Mouse (Mus musculus) C3H10T1/2 (cell line): ENCODE results near the gene Derl3. TPM values are rescaled to one million over a fixed set of nuclear protein-coding genes. Genes with fewer than 3 reads are reported as not detected.

Source experiments
- polyA plus RNA-seq, 2 experiments: library from polyadenylated mRNA; unstranded; fragments of >200 nt; fragmentation: generic; extraction: Trizol; gene quantifications; one replicate each; pipeline ENCODE4 v1.2.1; 2012; ENCODE audit warnings: missing spikeins in 2 of 2

The Derl3 gene
- under 1 TPM in 1 of 2 experiments, not detected in 1; 0.45 TPM for polyA plus RNA-seq

DNA sequence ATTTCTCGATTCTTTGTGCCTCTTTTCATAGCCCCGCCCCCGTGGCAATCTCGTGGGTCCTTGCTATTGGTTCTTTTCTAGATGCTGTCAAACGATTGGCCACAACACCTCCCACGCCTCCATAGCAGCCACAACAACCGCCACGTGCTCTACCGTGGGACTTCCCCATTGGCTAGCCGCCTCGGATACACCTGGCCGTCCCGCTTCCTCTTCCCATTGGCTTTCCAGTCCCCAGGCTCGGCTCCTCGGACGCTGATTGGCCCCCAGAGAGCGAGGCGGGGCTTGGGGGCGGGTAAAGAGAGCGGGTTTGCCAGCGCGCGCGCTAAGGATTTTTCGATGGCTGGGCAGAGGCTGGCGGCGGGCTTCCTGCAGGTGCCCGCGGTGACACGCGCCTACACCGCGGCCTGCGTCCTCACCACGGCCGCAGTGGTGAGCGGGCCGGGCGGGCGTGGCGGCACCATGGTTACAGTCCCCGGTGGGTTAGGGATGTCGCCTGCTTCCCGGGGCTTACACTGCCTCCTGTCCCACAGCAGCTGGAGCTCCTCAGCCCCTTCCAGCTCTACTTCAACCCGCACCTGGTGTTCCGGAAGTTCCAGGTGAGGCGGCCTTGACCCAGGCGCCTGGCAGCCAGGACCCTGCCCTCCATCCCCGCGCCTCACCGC lies at the start of gene Derl3:
Gene Derl3, plus strand, starts transcription at position 325 of the 662 bp plus-strand sequence.

DNA sequence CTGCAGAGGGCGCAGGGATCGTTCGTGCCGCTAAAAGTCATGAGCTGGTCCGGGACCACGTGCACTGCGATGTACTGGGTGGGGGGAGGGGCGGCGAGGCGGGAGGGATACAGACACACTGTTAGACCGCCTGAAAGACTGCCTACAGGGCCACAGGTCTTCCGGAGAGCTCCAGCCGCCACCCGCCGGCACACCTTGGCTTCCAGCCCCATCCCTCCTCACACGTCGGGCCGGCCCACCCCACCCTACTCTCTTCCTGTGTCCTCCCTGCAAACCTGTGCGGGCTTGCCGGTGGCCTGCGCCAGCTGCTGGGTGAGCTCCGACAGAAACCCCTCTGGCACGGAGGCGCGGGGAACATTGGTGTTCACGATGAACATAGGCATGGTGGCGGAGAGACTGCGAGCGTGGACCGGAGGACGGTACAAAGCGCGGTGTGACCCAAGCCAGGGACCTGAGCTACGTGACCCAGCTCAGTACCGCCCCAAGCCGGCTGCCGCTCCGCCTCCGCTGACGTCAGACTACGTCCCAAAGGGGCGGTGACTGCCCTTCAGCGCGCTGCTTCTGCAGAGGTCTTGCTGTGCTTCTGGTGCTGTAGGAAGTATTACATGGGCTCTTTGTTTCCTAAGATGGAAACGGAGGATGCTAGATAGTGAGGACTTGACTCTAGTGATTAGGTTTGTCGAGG lies 33.3 kb upstream of the Derl3 start, which contains the start of gene Mif:
Gene Mif, minus strand, starts transcription at position 455 of the 685 bp plus-strand sequence.

DNA sequence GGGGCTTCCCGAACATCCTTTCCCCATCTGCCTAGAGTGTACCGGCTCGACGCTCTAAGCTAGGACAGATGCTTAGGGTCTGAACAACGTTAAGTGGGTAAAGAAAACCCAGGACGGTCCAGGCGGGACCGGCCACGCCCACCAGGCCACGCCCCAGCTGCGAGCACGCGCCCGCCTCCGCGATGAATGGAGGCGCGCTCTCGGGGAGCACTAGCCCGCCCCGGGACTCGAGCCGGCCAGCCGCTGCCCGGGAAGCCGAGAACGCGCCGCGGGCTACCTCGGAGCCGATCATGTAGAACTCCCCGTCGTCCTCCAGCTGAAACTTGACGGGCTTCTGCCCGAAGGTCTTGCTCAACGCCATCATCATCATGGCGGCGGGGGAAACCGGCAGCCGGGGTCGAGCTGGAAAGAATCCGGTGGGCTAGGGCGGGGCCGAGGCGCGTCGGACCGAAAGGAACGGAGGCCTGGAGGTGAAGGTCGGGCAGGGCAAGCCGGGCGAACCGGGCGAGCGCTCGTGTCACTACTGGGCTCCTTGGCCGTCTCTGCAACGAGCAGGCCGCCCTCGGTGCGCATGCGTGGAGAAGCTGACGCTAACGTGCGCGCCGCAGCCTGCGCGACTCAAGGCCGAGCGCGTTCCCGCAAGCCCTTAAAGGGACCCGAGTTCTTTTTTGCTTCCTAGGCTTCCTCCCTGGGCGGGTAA lies 28.0 kb downstream of the Derl3 start, which contains the start of gene Smarcb1:
Gene Smarcb1, minus strand, starts transcription at position 592 of the 700 bp plus-strand sequence.

DNA sequence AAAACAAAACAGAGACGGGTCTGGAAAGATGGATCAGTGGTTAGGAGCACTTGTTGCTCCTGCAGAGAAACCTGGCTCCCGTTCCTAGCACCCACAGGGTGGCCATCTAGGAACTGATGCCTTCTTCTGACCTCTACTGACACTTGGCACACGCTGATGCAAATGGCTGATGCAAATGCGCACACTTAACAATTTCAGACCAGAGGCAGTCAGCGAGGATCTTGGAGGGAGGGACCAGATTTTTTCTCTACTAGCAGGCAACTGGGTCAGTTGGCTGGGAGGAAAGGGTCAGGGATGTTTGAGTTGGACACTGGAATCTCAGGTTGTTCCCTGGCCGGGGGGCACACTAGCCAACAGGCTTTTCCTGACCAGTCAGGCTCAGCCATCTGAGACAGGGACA lies 39.7 kb downstream of the Derl3 start, which contains the start of gene Chchd10:
Gene Chchd10, plus strand, starts transcription at position 240 of the 400 bp plus-strand sequence.

DNA sequence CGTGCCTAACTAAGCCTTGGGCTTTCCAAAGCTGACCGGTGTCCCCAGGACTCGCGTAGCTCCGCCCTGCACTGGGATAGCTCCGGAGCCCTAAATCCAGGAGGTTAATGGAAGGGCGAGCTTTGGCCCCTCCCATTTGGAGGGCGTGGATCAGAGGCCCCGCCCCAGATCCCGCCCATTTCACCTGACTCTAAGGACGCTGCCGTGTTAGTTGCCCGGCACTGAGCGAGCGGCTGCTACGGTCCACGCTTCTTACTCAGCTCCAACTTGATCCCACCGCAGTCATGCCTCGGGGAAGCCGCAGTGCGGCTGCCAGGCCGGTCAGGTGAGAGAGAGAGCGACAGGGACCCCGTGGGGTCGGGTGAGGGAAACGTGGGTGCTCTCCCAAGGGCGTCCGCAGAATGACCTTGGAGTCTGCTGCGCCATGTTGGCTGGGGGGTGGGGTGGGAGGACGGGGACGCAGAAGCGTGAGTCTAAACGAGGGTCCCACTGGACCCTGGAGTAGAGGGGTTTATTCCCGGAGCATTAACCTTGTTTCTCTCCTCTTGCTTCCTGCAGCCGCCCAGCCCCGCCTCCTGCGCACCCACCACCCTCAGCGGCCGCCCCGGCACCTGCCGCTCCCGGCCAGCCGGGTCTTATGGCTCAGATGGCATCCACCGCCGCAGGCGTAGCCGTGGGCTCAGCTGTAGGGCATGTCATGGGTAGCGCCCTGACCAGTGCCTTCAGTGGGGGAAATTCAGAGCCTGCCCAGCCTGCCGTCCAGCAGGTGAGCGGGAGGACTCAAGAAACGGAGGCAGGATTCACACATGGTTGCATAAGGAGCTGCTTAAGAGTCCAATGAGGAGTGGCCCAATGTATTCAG lies 42.7 kb downstream of the Derl3 start, which contains the start of gene Mmp11:
Gene Mmp11, minus strand, starts transcription at position 817 of the 862 bp plus-strand sequence.

DNA sequence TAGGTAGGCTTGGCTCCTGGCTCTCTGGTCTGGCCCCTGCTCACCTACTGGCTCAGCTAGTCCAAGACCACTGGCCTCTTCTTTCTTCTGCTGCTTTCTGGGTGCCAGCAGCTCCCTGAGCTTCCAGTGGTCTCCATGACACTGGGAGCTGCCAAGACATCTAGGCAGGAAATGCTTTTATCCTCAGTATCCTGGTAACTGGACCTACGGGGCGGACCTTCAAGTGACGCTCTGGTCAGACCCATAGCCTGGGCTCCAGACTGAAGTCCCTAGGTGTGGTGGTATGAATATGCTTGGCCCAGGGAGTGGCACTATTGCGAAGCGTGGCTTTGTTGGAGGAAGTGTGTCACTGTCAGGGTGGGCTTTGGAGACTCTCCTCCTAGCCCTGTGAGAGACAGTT lies 47.3 kb downstream of the Derl3 start, which contains the start of gene Gm867:
Gene Gm867, minus strand, starts transcription at position 153 of the 400 bp plus-strand sequence.

DNA sequence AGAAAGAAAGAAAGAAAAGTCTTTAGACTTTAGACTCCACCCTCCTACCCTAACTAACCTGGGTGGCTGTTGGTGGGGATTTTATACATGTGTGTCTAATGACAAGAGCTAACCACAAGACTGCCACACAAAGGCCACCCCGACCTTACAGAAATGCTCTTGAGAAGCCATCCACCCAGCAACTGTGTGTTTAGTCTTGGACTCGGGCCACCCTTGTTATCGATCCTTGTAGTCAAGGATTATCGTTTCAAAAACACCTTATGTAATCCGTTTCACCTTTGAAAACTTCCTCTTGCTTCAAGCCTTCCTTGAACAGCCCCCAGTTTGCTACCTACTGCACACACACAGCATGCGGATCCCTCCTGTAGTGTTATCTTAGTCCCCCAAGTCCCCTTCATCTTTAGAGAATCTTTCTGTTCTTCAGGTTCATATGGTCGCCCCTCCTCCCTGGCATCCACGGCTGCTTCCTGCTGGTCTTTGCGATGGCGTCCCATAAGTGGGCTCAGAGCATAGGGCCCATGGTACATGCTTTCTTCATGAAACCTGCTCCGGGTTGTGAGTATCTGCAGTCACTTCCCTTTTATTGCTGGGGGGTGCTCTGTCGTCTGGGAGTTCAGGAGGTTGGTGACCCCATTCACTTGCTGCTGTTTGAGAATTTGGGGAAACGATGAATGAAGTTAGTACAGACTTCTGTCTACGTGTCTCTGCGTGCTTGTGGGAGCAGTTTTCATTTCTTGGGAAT lies 49.7 kb downstream of the Derl3 start, which contains the start of gene Vpreb3:
Gene Vpreb3, plus strand, starts transcription at position 322 of the 742 bp plus-strand sequence.

Other genes with a start within 250 kb of the Derl3 start
- gene Susd2, start 249.4 kb upstream of the Derl3 start, polyA plus RNA-seq = 1 to 10 TPM in 1 of 2 experiments, under 1 TPM in 1; 0.04 to 8.0 TPM
- 10 to 100 TPM; 10.8 to 44.7 TPM for gene Cabin1, start 129.1 kb upstream of the Derl3 start, polyA plus RNA-seq
- 10 to 100 TPM; 42.5 to 79.9 TPM for gene Ddt, start 120.0 kb upstream of the Derl3 start, polyA plus RNA-seq
- not detected for gene Gm20441, start 112.5 kb upstream of the Derl3 start, polyA plus RNA-seq
- gene Gstt3, start 112.0 kb upstream of the Derl3 start, polyA plus RNA-seq = 1 to 10 TPM in 1 of 2 experiments, under 1 TPM in 1; 0.42 to 3.1 TPM
- gene Gstt1, start 94.8 kb upstream of the Derl3 start, polyA plus RNA-seq = 10 to 100 TPM in 1 of 2 experiments, 1 to 10 TPM in 1; 6.2 to 43.9 TPM
- gene Gstt4, start 70.9 kb upstream of the Derl3 start, polyA plus RNA-seq = not detected
- 1 to 10 TPM in 1 of 2 experiments, under 1 TPM in 1; 0.08 to 1.2 TPM for gene Gstt2, start 56.0 kb upstream of the Derl3 start, polyA plus RNA-seq
- gene Mif, start 33.2 kb upstream of the Derl3 start, polyA plus RNA-seq = 1,000 to 10,000 TPM in 1 of 2 experiments, 100 to 1,000 TPM in 1; 771 to 3,948 TPM
- gene Smarcb1, start 28.2 kb downstream of the Derl3 start, polyA plus RNA-seq = 100 to 1,000 TPM; 149 to 179 TPM
- 1 to 10 TPM in 1 of 2 experiments, under 1 TPM in 1; 0.40 to 2.4 TPM for gene Chchd10, start 39.7 kb downstream of the Derl3 start, polyA plus RNA-seq
- gene Mmp11, start 43.1 kb downstream of the Derl3 start, polyA plus RNA-seq = 10 to 100 TPM; 27.3 to 82.1 TPM
- not detected for gene Gm867, start 47.3 kb downstream of the Derl3 start, polyA plus RNA-seq
- not detected for gene Vpreb3, start 49.6 kb downstream of the Derl3 start, polyA plus RNA-seq
- not detected for gene Gm5134, start 61.1 kb downstream of the Derl3 start, polyA plus RNA-seq
- 1 to 10 TPM in 1 of 2 experiments, under 1 TPM in 1; 0.47 to 3.3 TPM for gene Zfp280b, start 139.2 kb downstream of the Derl3 start, polyA plus RNA-seq
- not detected for gene Slc5a4b, start 217.5 kb downstream of the Derl3 start, polyA plus RNA-seq